Mouse (Mus musculus): ENCODE results near the gene Olfr148.

Gene Olfr148

GRCm38 (mm10) chr9:39610355-39610754 lies at the start of gene Olfr148:
TSS of gene Olfr148 (plus strand) at chr9:39610655.
- DNase-seq (ENCODE audit: low read depth, low spot score) = no peak

- no peak for DNase-seq (ENCODE audit: low read depth, low spot score)
Measured at GRCm38 (mm10) chr9:39575469-39575868, 35.0 kb upstream of the Olfr148 start, which contains the start of gene Olfr959. TSS of gene Olfr959 (minus strand) at chr9:39575569.

DNA sequence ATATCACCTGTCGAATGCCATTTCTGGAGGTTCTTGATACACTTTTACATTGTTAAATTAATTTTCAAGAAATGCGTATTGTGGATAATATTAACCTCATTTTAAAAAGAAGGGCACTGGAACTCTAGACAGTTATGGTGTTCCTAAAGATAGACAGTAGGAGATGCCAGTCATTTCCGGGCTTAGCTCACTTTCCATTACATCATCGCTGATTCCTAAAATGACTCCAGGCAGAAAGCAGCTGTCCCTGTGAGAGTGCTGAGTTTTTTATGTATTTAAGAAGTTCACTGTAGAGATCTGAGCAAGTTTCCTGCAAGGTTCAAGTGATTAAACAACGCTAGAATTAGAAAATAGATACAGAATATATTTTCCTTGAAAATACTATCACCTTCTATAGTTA lies 33.4 kb upstream of the Olfr148 start:
- DNase-seq (ENCODE audit: low read depth, low spot score) = no peak

- DNase-seq (ENCODE audit: low read depth, low spot score) = peak; percentile 34
Measured at GRCm38 (mm10) chr9:39602536-39603332, 7.7 kb upstream of the Olfr148 start.

DNA sequence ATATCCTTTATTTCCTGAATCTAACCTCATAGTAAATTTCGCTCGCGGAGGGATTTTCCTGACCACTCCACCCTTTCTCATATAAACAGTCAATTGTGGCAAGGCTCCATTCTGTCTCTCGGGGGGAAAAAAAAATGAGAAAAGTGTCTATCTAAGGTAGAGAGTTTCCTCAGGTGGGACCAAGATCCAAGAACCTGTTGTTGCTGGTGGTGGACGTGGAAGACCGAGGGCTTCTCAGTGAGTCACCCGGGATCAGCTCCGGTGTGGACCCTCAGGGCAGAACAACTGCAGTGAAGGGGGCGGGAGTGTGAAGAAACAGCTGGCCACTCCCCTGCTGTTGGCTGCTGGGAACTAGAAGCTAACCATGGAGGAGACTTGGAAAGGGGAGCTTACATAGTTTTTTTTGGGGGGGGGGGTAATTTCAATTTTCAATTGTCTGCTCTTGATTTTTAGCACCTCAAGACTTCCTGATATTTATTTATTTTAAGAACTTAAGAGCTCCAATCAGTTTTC lies 7.1 kb upstream of the Olfr148 start:
- peak; percentile 53 for DNase-seq (ENCODE audit: low read depth, low spot score)

GRCm38 (mm10) chr9:39603999-39604453 lies 6.4 kb upstream of the Olfr148 start, which contains the start of gene AW551984:
TSS of gene AW551984 (minus strand) at chr9:39604403.
- peak; percentile 62 for DNase-seq (ENCODE audit: low read depth, low spot score)

DNA sequence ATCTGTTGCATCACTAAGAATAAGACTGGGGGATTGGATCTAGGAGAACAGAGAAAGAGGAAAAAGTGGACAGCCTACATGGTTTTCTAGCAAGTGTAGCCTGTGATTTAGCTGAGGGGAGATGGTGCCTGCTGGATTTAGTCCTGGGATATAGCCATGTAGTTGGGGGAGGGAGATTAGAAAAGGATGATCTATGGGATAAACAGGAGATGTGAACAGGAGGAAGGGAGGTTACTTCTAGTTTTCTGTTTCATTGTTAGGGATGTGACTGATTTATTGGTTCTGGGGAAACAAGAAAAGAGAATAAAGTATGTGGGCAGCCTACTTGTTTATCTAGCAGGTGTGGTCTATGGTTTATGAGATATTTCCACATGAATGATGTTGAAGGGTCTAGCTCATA lies 2.0 kb upstream of the Olfr148 start:
- no peak for DNase-seq (ENCODE audit: low read depth, low spot score)

DNA sequence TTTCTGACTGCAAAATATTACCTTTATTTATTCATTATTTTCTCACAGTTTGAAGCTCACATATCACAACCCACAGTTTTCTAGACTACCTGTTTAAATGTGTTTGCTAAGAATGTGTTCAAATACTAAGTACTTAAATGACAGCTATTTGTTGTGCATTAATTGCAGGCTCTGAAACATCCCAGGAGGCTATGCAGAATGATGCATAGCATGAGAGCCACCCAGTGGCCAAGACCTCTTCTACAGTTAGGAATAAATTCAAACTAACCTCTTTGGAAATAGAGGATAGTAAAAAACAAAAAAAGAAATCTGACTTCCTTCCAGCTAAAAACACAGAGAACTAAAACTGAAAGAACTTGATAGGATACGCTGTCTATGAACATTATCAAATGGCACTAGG lies 1.5 kb downstream of the Olfr148 start:
- DNase-seq (ENCODE audit: low read depth, low spot score) = no peak

- no peak for DNase-seq (ENCODE audit: low read depth, low spot score)
Measured at GRCm38 (mm10) chr9:39621073-39621472, 10.6 kb downstream of the Olfr148 start, which contains the start of gene Olfr960. TSS of gene Olfr960 (plus strand) at chr9:39621373.

DNA sequence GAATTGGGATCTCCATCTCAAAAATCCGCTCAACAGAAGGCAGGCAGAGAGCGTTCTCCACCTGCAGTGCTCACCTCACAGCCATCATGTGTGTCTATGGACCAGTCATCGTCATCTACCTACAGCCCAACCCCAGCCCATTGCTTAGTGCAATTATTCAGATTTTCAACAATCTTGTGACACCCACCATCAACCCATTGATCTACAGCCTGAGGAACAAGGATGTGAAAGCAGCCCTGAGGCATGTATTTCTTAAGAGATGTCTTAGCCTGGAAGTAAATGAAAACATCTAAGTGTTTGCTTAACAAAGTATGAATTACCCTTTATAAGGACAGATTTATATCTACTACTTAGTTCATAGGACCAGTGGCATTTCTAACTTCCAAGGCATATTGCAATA lies 13.3 kb downstream of the Olfr148 start:
- DNase-seq (ENCODE audit: low read depth, low spot score) = no peak

- no peak for DNase-seq (ENCODE audit: low read depth, low spot score)
Measured at GRCm38 (mm10) chr9:39624711-39625110, 14.3 kb downstream of the Olfr148 start.

GRCm38 (mm10) chr9:39629069-39629468 lies 18.6 kb downstream of the Olfr148 start:
- DNase-seq (ENCODE audit: low read depth, low spot score) = no peak

DNA sequence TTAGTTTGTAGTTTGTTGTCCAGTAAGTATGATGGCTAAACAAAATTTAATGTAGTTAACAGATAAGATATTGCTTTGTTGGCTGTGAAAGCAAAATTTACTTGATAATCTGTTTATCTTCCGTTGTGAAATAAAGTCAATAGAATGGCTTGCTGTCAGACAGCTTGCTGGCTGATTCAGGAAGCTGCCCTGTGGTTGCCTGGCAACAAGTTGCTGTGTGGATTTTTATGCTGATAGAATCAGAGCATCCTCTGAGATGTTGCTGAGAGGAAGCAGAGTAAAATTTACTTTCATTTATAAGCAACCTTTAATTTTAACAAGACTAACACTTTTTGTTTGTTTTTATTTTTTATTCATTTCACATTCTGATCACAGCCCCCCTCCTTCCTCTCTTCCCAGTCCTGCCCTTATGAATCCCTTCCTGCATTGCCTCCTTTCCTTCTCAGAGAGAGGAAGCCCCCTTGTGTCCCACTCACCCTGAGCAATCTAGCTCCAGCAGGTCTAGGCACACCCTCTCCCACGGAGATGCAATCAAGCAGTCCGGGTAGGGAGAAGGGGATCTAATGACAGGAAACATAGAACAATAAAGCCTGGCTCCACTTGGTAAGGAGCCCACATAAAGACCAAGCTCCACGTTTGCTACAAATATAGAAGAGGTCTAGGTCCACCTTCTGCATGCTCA lies 23.6 kb downstream of the Olfr148 start:
- DNase-seq (ENCODE audit: low read depth, low spot score) = no peak

GRCm38 (mm10) chr9:39644785-39645184 lies 34.3 kb downstream of the Olfr148 start, which contains the start of gene Olfr961:
TSS of gene Olfr961 (plus strand) at chr9:39645085.
- DNase-seq (ENCODE audit: low read depth, low spot score) = no peak

DNA sequence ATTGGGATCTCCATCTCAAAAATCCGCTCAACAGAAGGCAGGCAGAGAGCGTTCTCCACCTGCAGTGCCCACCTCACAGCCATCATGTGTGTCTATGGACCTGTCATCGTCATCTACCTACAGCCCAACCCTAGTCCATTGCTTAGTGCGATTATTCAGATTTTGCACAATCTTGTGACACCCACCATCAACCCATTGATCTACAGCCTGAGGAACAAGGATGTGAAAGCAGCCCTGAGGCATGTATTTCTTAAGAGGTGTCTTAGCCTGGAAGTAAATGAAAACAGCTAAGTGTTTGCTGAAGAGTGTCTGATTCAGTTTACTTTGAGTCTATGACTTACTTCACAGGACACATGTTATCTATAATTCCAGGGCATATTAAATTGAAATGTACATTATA lies 36.9 kb downstream of the Olfr148 start:
- DNase-seq (ENCODE audit: low read depth, low spot score) = no peak

DNA sequence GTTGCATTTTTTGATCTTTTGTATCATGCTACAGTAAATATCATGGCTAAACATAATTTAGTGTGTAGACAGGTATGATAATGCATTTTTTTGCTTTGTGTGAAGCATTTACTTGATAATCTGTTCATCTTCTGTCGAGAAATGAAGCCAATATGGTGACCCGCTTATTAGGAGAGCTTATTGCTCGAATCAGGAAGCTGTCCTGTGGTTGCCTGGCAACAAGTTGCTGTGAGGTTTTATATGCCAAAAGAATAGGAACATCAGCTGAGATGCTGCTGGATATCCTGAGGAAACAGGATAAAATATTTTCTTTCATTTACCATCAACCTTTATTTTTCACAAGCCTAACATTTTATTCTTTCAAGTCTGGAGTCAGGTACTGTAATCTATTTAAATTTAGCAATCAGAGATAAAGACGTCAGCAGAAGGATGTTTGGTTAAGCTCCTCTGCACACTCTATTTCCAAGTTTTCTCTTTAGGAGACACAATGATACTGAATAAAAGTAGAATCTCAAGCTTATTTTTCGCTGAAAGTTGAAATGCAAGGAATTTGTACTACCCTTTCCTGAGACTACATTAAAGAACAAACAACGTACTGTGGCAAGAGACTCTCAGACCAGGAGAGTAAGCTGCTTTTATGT lies 44.4 kb downstream of the Olfr148 start:
- DNase-seq (ENCODE audit: low read depth, low spot score) = no peak

All from mesoderm, embryonic 11.5 days (tissue).